Mouse (Mus musculus): ENCODE measurements around the gene Pde4d. TPM values are rescaled to one million over a fixed set of nuclear protein-coding genes. Genes with fewer than 3 reads are reported as not detected.

Gene Pde4d
- polyA plus RNA-seq, 1 experiment from 2014 or later = 14.6 TPM

DNA sequence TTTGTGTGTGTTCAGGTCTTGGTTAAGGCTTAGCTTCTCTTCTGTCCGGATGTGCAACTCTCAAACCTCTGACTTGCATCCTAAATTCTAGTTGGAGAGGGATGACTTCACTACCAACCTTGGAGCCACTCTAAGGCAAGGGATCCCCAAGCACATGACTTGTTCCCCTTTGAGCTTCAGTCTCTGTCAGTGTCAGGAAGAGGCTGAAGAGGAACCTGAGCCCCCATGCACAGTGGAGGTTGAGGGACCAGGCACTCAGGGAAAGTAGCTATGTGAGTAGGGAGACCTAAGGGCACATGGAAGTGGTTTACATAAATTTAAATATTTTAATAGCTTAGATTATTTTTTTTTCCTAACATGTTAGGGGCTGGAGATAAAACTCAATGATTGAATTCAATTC lies 78.6 kb downstream of the Pde4d start:
- Histone ChIP-seq H3K9ac (replicated peaks; ENCODE audit: low read length) (no peak overlapping the region), H3K36me3 (replicated peaks; ENCODE audit: control insufficient read depth, insufficient read depth, low read depth, low read length) (no peaks in the 10 kb centered on the region), H3K4me1 (ENCODE audit: control insufficient read depth, insufficient read depth, low read length) (no peaks in the 10 kb centered on the region), H3K4me3 (ENCODE audit: low read depth, low read length) (no peak overlapping the region), H3K27ac (replicated peaks; ENCODE audit: low read depth, low read length) (no peak overlapping the region), H3K27me3 (ENCODE audit: control insufficient read depth, insufficient read depth, low read length) (no peaks in the 10 kb centered on the region), H3K4me2 (ENCODE audit: low read depth, low read length) (no peak overlapping the region), H3K9me3 (replicated peaks; ENCODE audit: control insufficient read depth, low read length) (no peaks in the 10 kb centered on the region)
- no peak for DNase-seq (ENCODE audit: low spot score)
- no peak for ATAC-seq (replicated peaks; ENCODE audit: insufficient number of reproducible peaks, low FRiP score, low TSS enrichment, low read depth)
- 65% methylated on average over 1 of the region's 1 CpGs for WGBS

- Histone ChIP-seq H3K4me3 (ENCODE audit: low read depth, low read length) (no peak overlapping the region), H3K36me3 (replicated peaks; ENCODE audit: control insufficient read depth, insufficient read depth, low read depth, low read length) (no peaks in the 10 kb centered on the region), H3K4me1 (ENCODE audit: control insufficient read depth, insufficient read depth, low read length) (no peaks in the 10 kb centered on the region), H3K4me2 (ENCODE audit: low read depth, low read length) (no peak overlapping the region), H3K9ac (replicated peaks; ENCODE audit: low read length) (no peak overlapping the region), H3K9me3 (replicated peaks; ENCODE audit: control insufficient read depth, low read length) (no peaks in the 10 kb centered on the region), H3K27me3 (ENCODE audit: control insufficient read depth, insufficient read depth, low read length) (no peaks in the 10 kb centered on the region), H3K27ac (replicated peaks; ENCODE audit: low read depth, low read length) (no peak overlapping the region)
- 88% methylated on average over 1 of the region's 1 CpGs for WGBS
- ATAC-seq (replicated peaks; ENCODE audit: insufficient number of reproducible peaks, low FRiP score, low TSS enrichment, low read depth) (no peak), DNase-seq (ENCODE audit: low spot score) (no peak)
These were observed 83.1 kb downstream of the Pde4d start for GRCm38 (mm10) chr13:108532875-108533274.

DNA sequence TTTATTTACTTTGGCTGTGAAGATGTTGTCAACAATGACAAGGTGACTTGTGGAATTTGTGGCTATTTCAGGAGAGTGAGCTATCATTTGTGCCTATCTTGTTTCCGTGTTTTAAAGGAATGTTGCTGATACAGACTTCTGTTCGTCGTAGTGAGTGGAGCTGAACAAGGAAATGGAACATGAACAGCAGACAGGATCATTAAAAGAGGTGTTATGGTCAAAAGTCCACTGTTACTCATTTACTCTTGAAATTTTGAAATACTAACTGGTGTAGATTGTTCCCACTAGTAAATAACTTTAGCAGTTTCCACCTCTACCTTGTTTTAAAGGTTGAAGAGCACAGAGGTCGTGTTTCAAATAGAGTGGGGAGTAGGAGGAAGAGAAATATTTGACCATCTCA lies 86.7 kb downstream of the Pde4d start:
- ATAC-seq (replicated peaks; ENCODE audit: insufficient number of reproducible peaks, low FRiP score, low TSS enrichment, low read depth) (no peak), DNase-seq (ENCODE audit: low spot score) (no peak)
- Histone ChIP-seq H3K9me3 (replicated peaks; ENCODE audit: control insufficient read depth, low read length) (no peaks in the 10 kb centered on the region), H3K4me2 (ENCODE audit: low read depth, low read length) (no peak overlapping the region), H3K27ac (replicated peaks; ENCODE audit: low read depth, low read length) (no peak overlapping the region), H3K27me3 (ENCODE audit: control insufficient read depth, insufficient read depth, low read length) (no peaks in the 10 kb centered on the region), H3K9ac (replicated peaks; ENCODE audit: low read length) (no peak overlapping the region), H3K36me3 (replicated peaks; ENCODE audit: control insufficient read depth, insufficient read depth, low read depth, low read length) (no peaks in the 10 kb centered on the region), H3K4me3 (ENCODE audit: low read depth, low read length) (no peak overlapping the region), H3K4me1 (ENCODE audit: control insufficient read depth, insufficient read depth, low read length) (no peaks in the 10 kb centered on the region)
- 69% methylated on average over 4 of the region's 4 CpGs for WGBS

DNA sequence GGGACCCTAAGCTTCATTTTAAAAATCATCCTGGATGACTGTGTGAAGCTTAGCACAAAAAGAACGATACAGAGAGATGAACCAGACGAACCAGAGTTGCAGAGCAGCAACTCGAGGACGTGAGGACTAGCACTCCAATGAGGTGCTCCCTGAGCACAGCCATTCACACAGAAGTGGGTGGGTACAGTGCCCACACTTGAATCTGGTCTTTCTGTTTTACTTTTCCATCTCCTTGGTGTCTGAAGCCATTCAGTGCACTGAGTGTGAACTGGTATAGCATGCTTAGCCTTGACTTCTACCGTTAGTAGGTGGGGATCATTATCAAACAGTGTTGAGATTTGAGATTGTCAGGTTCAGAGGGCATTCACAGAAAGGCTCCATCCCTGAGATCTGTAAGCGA lies 87.2 kb downstream of the Pde4d start:
- ATAC-seq (replicated peaks; ENCODE audit: insufficient number of reproducible peaks, low FRiP score, low TSS enrichment, low read depth) = no peak
- H3K9ac ChIP-seq (replicated peaks; ENCODE audit: low read length) = no peak overlapping the region
- no peaks in the 10 kb centered on the region for H3K4me1 ChIP-seq (ENCODE audit: control insufficient read depth, insufficient read depth, low read length)
- H3K27me3 ChIP-seq (ENCODE audit: control insufficient read depth, insufficient read depth, low read length) = no peaks in the 10 kb centered on the region
- no peak overlapping the region for H3K27ac ChIP-seq (replicated peaks; ENCODE audit: low read depth, low read length)
- WGBS = 83% methylated on average over 6 of the region's 6 CpGs
- no peak overlapping the region for H3K4me2 ChIP-seq (ENCODE audit: low read depth, low read length)
- no peaks in the 10 kb centered on the region for H3K9me3 ChIP-seq (replicated peaks; ENCODE audit: control insufficient read depth, low read length)
- H3K4me3 ChIP-seq (ENCODE audit: low read depth, low read length) = no peak overlapping the region
- no peak for DNase-seq (ENCODE audit: low spot score)
- H3K36me3 ChIP-seq (replicated peaks; ENCODE audit: control insufficient read depth, insufficient read depth, low read depth, low read length) = no peaks in the 10 kb centered on the region

- H3K27me3 ChIP-seq (ENCODE audit: control insufficient read depth, insufficient read depth, low read length) = no peaks in the 10 kb centered on the region
- H3K4me3 ChIP-seq (ENCODE audit: low read depth, low read length) = no peak overlapping the region
- H3K9me3 ChIP-seq (replicated peaks; ENCODE audit: control insufficient read depth, low read length) = no peaks in the 10 kb centered on the region
- 0 out of 2 replicates have a peak, but pooled peaks have one; percentile 18 for ATAC-seq (replicated peaks; ENCODE audit: insufficient number of reproducible peaks, low FRiP score, low TSS enrichment, low read depth)
- no peaks in the 10 kb centered on the region for H3K36me3 ChIP-seq (replicated peaks; ENCODE audit: control insufficient read depth, insufficient read depth, low read depth, low read length)
- H3K4me1 ChIP-seq (ENCODE audit: control insufficient read depth, insufficient read depth, low read length) = no peaks in the 10 kb centered on the region
- no peak overlapping the region for H3K4me2 ChIP-seq (ENCODE audit: low read depth, low read length)
- 36% methylated on average over 1 of the region's 1 CpGs for WGBS
- peak; percentile 74 for DNase-seq (ENCODE audit: low spot score)
- no peak overlapping the region for H3K27ac ChIP-seq (replicated peaks; ENCODE audit: low read depth, low read length)
- no peak overlapping the region for H3K9ac ChIP-seq (replicated peaks; ENCODE audit: low read length)
These were observed 89.1 kb downstream of the Pde4d start for GRCm38 (mm10) chr13:108538760-108539369.

- H3K4me3 ChIP-seq (ENCODE audit: low read depth, low read length) = no peak overlapping the region
- 89% methylated on average over 3 of the region's 3 CpGs for WGBS
- H3K27me3 ChIP-seq (ENCODE audit: control insufficient read depth, insufficient read depth, low read length) = no peaks in the 10 kb centered on the region
- DNase-seq (ENCODE audit: low spot score) = no peak
- no peak overlapping the region for H3K27ac ChIP-seq (replicated peaks; ENCODE audit: low read depth, low read length)
- H3K36me3 ChIP-seq (replicated peaks; ENCODE audit: control insufficient read depth, insufficient read depth, low read depth, low read length) = no peaks in the 10 kb centered on the region
- no peaks in the 10 kb centered on the region for H3K4me1 ChIP-seq (ENCODE audit: control insufficient read depth, insufficient read depth, low read length)
- ATAC-seq (replicated peaks; ENCODE audit: insufficient number of reproducible peaks, low FRiP score, low TSS enrichment, low read depth) = no peak
- H3K9ac ChIP-seq (replicated peaks; ENCODE audit: low read length) = no peak overlapping the region
- no peak overlapping the region for H3K4me2 ChIP-seq (ENCODE audit: low read depth, low read length)
- H3K9me3 ChIP-seq (replicated peaks; ENCODE audit: control insufficient read depth, low read length) = no peaks in the 10 kb centered on the region
These were observed 91.7 kb downstream of the Pde4d start for GRCm38 (mm10) chr13:108541488-108541887.

GRCm38 (mm10) chr13:108542342-108542761 lies 92.6 kb downstream of the Pde4d start:
- no peak for ATAC-seq (replicated peaks; ENCODE audit: insufficient number of reproducible peaks, low FRiP score, low TSS enrichment, low read depth)
- no peaks in the 10 kb centered on the region for H3K4me1 ChIP-seq (ENCODE audit: control insufficient read depth, insufficient read depth, low read length)
- H3K4me2 ChIP-seq (ENCODE audit: low read depth, low read length) = no peak overlapping the region
- no peak overlapping the region for H3K9ac ChIP-seq (replicated peaks; ENCODE audit: low read length)
- H3K27me3 ChIP-seq (ENCODE audit: control insufficient read depth, insufficient read depth, low read length) = no peaks in the 10 kb centered on the region
- no peak overlapping the region for H3K27ac ChIP-seq (replicated peaks; ENCODE audit: low read depth, low read length)
- WGBS = 90% methylated on average over 5 of the region's 5 CpGs
- no peaks in the 10 kb centered on the region for H3K36me3 ChIP-seq (replicated peaks; ENCODE audit: control insufficient read depth, insufficient read depth, low read depth, low read length)
- H3K4me3 ChIP-seq (ENCODE audit: low read depth, low read length) = no peak overlapping the region
- no peak for DNase-seq (ENCODE audit: low spot score)
- no peaks in the 10 kb centered on the region for H3K9me3 ChIP-seq (replicated peaks; ENCODE audit: control insufficient read depth, low read length)

GRCm38 (mm10) chr13:108552288-108552687 lies 102.5 kb downstream of the Pde4d start:
- 54% methylated on average over 5 of the region's 5 CpGs for WGBS
- H3K9ac ChIP-seq (replicated peaks; ENCODE audit: low read length) = no peak overlapping the region
- H3K9me3 ChIP-seq (replicated peaks; ENCODE audit: control insufficient read depth, low read length) = no peaks in the 10 kb centered on the region
- no peak overlapping the region for H3K4me3 ChIP-seq (ENCODE audit: low read depth, low read length)
- H3K36me3 ChIP-seq (replicated peaks; ENCODE audit: control insufficient read depth, insufficient read depth, low read depth, low read length) = no peaks in the 10 kb centered on the region
- no peak overlapping the region for H3K4me2 ChIP-seq (ENCODE audit: low read depth, low read length)
- no peaks in the 10 kb centered on the region for H3K27me3 ChIP-seq (ENCODE audit: control insufficient read depth, insufficient read depth, low read length)
- no peak overlapping the region for H3K27ac ChIP-seq (replicated peaks; ENCODE audit: low read depth, low read length)
- DNase-seq (ENCODE audit: low spot score) (no peak), ATAC-seq (replicated peaks; ENCODE audit: insufficient number of reproducible peaks, low FRiP score, low TSS enrichment, low read depth) (no peak)
- H3K4me1 ChIP-seq (ENCODE audit: control insufficient read depth, insufficient read depth, low read length) = no peaks in the 10 kb centered on the region

Measured in embryonic facial prominence, embryonic 11.5 days (tissue).